Mouse (Mus musculus) heart, postnatal 0 days (tissue): ENCODE measurements around the gene Phb2. TPM values are rescaled to one million over a fixed set of nuclear protein-coding genes. Genes with fewer than 3 reads are reported as not detected.

Experiments used
- ATAC-seq: fragments of 200-750 bp; cut with Nextera tagmentation; 2 replicates; pipeline ENCODE4 v1.8.0; 2017; ENCODE audit warnings: low read depth, moderate number of reproducible peaks, moderate library complexity; ENCODE audit not compliant: insufficient read depth
- DNase-seq: peaks from one replicate; pipeline ENCODE4 v3.0.0-alpha.2; 2016; ENCODE audit warnings: low spot score
- H3K27ac ChIP-seq: fragments of 300-500 bp; sonication (generic); 2 replicates; pipeline ENCODE4 v1.5.1; 2014; ENCODE audit warnings: low read depth, mild to moderate bottlenecking
- H3K27me3 ChIP-seq: fragments of 300-500 bp; sonication (generic); 2 replicates; pipeline ENCODE4 v1.6.1; 2014; ENCODE audit warnings: low read length, mixed read lengths; ENCODE audit not compliant: control insufficient read depth, insufficient read depth
- H3K36me3 ChIP-seq: fragments of 300-500 bp; sonication (generic); replicated peaks from 2 replicates; pipeline ENCODE4 v1.6.1; 2014; ENCODE audit warnings: low read length, mixed read lengths; ENCODE audit not compliant: control insufficient read depth, insufficient read depth
- H3K4me1 ChIP-seq: fragments of 300-500 bp; sonication (generic); 2 replicates; pipeline ENCODE4 v1.6.1; 2014; ENCODE audit warnings: antibody characterized with exemption; ENCODE audit not compliant: control insufficient read depth, insufficient read depth
- H3K4me2 ChIP-seq: fragments of 300-500 bp; sonication (generic); 2 replicates; pipeline ENCODE4 v1.6.1; 2014; ENCODE audit warnings: low read depth, mild to moderate bottlenecking, low read length, moderate library complexity
- H3K4me3 ChIP-seq: fragments of 300-500 bp; sonication (generic); 2 replicates; pipeline ENCODE4 v1.5.1; 2014; ENCODE audit warnings: low read depth, low read length
- H3K9ac ChIP-seq: fragments of 300-500 bp; sonication (generic); replicated peaks from 2 replicates; pipeline ENCODE4 v1.6.1; 2014; ENCODE audit warnings: low read depth, low read length, mixed read lengths
- H3K9me3 ChIP-seq: fragments of 300-500 bp; sonication (generic); replicated peaks from 2 replicates; pipeline ENCODE4 v1.6.1; 2016; ENCODE audit warnings: low read length; ENCODE audit not compliant: control insufficient read depth
- CTCF ChIP-seq: IDR thresholded peaks from 2 replicates; pipeline ENCODE4 v1.5.1; 2016; ENCODE audit warnings: antibody characterized with exemption, control low read depth, low read depth
- EP300 ChIP-seq: IDR thresholded peaks from 2 replicates; pipeline ENCODE4 v1.6.1; 2016; ENCODE audit warnings: antibody characterized with exemption, low read depth
- WGBS: fragments of 180-500 bp; shearing (Covaris S2); extraction: QIAGEN DNeasy Blood & Tissue Kit; methylation state at CpG from one replicate; pipeline ENCODE4 v1.1.7; 2014; 5-methylcytosine and 5-hydroxymethylcytosine counted together
- polyA plus RNA-seq: library from polyadenylated mRNA; unstranded; fragments of >200 nt; fragmentation: Nextera tagmentation; extraction: Ambion mirVana; gene quantifications from 2 replicates; pipeline ENCODE4 v1.2.1, GENCODE M21; 2015
- total RNA-seq: library from RNA; depleted of rRNA; stranded (reverse); fragments of >200 nt; gene quantifications from 2 replicates; pipeline ENCODE4 v1.2.3, GENCODE M21; 2014; ENCODE audit warnings: low replicate concordance

Gene Phb2
- total and polyA plus RNA-seq, 2 experiments from 2014 or later: 407 to 432 TPM

DNA sequence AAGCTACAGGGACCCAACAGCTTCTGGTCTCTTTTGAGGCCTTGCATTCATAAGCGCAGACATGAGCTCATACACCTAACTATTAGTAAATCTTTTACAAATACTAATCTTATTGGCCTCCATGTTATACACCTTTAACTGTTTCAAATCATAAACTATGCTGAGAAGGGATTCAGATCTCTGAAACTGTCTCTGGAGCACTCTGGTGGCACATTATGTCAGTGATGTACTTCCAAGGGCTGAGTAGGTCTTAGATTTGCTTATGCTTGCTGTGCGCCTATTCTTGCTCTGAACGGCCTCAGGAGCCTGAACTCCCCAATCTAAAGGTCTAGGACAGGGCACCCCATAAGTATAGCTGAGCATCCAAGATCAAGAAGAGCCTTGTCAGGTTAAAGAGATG lies 29.7 kb downstream of the Phb2 start:
- TF ChIP-seq EP300 (no peak), CTCF (no peak)
- peak overlapping the region; percentile 84 for H3K4me2 ChIP-seq
- peaks cover 16% of the 10 kb centered on the region for H3K36me3 ChIP-seq
- DNase-seq (no peak), ATAC-seq (no peak)
- H3K9ac ChIP-seq: peak overlapping the region; percentile 74
- peak overlapping the region; percentile 98 for H3K27ac ChIP-seq
- peak overlapping the region; percentile 64 for H3K4me3 ChIP-seq
- H3K27me3 ChIP-seq: no peaks in the 10 kb centered on the region
- H3K9me3 ChIP-seq: no peaks in the 10 kb centered on the region
- peaks cover 9% of the 10 kb centered on the region; the same call in 1 of the 2 replicates for H3K4me1 ChIP-seq
- whole genome bisulfite sequencing: 77% methylated on average over 3 of the region's 3 CpGs

- H3K9me3 ChIP-seq: no peaks in the 10 kb centered on the region
- H3K4me3 ChIP-seq: no peak overlapping the region
- TF ChIP-seq EP300 (no peak), CTCF (no peak)
- H3K27me3 ChIP-seq: no peaks in the 10 kb centered on the region
- H3K9ac ChIP-seq: no peak overlapping the region
- no peak overlapping the region for H3K27ac ChIP-seq
- H3K4me2 ChIP-seq: no peak overlapping the region
- WGBS: 82% methylated on average over 15 of the region's 15 CpGs
- no peak for ATAC-seq
- peaks cover 26% of the 10 kb centered on the region for H3K36me3 ChIP-seq
- peaks cover 9% of the 10 kb centered on the region; the same call in 1 of the 2 replicates for H3K4me1 ChIP-seq
- DNase-seq: no peak
Measured at GRCm38 (mm10) chr6:124742839-124743514, 30.8 kb downstream of the Phb2 start.

DNA sequence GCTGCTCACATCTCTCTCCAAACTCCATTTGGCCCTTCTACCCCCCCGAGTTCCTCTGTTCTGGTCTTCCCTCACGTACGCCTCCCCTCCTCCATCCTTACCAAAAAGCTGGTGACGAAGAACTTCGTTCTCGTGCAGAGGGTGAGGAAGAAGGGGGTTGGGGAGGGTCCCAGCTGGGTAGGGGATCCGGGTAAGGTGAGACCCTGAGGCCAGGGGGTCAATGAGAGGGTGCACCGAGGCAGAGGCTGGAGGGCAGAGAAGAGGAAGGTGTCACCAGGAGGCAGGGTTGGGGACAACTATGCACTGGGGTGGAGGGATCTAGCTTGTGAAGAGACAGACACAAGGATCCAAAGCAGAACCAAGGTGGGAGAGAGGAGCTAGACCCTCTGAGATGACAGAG lies 31.5 kb downstream of the Phb2 start:
- WGBS: 90% methylated on average over 8 of the region's 8 CpGs
- Histone ChIP-seq H3K4me1 (peaks cover 9% of the 10 kb centered on the region; the same call in 1 of the 2 replicates), H3K4me3 (no peak overlapping the region), H3K9me3 (no peaks in the 10 kb centered on the region), H3K4me2 (no peak overlapping the region), H3K27ac (no peak overlapping the region), H3K27me3 (no peaks in the 10 kb centered on the region), H3K9ac (no peak overlapping the region), H3K36me3 (peaks cover 32% of the 10 kb centered on the region)
- no peak for ATAC-seq
- no peak for TF ChIP-seq EP300
- TF ChIP-seq CTCF: no peak
- no peak for DNase-seq

- no peaks in the 10 kb centered on the region for H3K27me3 ChIP-seq
- H3K4me3 ChIP-seq: peak overlapping the region; percentile 70
- ATAC-seq (no peak), DNase-seq (no peak)
- TF ChIP-seq CTCF (no peak), EP300 (no peak)
- WGBS: 63% methylated on average over 26 of the region's 26 CpGs
- H3K9ac ChIP-seq: peak overlapping the region; percentile 28; the same call in 1 of the 2 replicates
- H3K4me2 ChIP-seq: peak overlapping the region; percentile 100
- H3K4me1 ChIP-seq: peaks cover 7% of the 10 kb centered on the region; the same call in 1 of the 2 replicates
- H3K9me3 ChIP-seq: no peaks in the 10 kb centered on the region
- peak overlapping the region; percentile 61 for H3K27ac ChIP-seq
- peaks cover 39% of the 10 kb centered on the region for H3K36me3 ChIP-seq
Measured at GRCm38 (mm10) chr6:124744755-124745321, 32.7 kb downstream of the Phb2 start.

DNA sequence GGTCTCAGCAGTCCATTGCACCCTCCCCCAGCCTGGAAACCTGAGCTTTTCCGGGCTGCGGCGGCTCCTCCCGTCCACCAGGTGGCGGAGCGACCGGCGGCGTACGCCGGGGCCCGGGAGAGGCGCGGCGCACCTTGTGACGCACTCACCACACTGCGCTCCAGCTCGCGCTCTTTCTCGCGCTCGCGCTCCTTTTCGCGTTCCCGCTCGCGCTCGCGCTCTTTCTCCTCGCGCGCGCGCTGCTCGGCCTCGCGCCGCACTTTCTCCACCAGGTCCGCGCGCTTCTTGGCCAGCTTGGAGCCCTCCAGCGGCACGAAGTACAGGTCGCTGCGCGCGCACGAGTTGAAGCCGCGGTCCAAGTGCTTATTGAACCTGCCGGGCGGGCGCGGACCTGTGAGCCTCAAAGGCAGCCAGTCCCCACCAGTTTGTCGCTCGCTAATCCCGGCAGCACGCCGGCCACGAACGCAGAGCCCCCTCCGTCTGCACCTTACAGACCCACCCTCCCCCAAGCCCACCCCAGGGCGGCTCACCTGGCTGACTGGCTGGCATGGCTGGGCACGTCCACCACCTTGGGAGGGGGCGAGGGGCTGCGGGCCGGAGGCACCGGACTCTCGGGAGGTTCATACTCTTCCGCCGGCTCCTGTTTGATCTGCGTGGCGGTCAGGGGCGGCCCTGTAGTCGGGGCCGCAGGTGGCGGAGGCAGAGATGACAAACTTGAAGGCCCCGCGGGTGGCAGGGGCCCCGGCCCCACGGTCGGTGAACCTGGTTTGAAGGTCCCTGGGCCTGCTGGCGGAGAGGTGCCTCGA lies 33.6 kb downstream of the Phb2 start:
- TF ChIP-seq EP300 (peak; percentile 92), CTCF (peak; percentile 89)
- peak; percentile 82 for ATAC-seq
- H3K4me3 ChIP-seq: peak overlapping the region; percentile 70
- peak overlapping the region; percentile 91 for H3K9ac ChIP-seq
- peak overlapping the region; percentile 82 for H3K27ac ChIP-seq
- under 1% methylated on average over 77 of the region's 85 CpGs for WGBS
- H3K4me1 ChIP-seq: 0 out of 2 replicates have a peak, but pooled peaks cover 4% of the 10 kb centered on the region
- H3K9me3 ChIP-seq: no peaks in the 10 kb centered on the region
- no peaks in the 10 kb centered on the region for H3K27me3 ChIP-seq
- peak overlapping the region; percentile 100 for H3K4me2 ChIP-seq
- peak; percentile 93 for DNase-seq
- peaks cover 39% of the 10 kb centered on the region for H3K36me3 ChIP-seq
